Mouse (Mus musculus) bone marrow macrophage, adult 2 months (primary cell): ENCODE measurements around the gene Wee1.

Experiments
- CTCF ChIP-seq: IDR thresholded peaks from 2 replicates; pipeline ENCODE4 v1.5.1; 2012; ENCODE audit warnings: low read depth, mild to moderate bottlenecking, low read length, moderate library complexity
- POLR2A ChIP-seq: IDR thresholded peaks from 2 replicates; pipeline ENCODE4 v1.6.1; 2012; ENCODE audit warnings: mild to moderate bottlenecking, low read depth, low read length, borderline replicate concordance

DNA sequence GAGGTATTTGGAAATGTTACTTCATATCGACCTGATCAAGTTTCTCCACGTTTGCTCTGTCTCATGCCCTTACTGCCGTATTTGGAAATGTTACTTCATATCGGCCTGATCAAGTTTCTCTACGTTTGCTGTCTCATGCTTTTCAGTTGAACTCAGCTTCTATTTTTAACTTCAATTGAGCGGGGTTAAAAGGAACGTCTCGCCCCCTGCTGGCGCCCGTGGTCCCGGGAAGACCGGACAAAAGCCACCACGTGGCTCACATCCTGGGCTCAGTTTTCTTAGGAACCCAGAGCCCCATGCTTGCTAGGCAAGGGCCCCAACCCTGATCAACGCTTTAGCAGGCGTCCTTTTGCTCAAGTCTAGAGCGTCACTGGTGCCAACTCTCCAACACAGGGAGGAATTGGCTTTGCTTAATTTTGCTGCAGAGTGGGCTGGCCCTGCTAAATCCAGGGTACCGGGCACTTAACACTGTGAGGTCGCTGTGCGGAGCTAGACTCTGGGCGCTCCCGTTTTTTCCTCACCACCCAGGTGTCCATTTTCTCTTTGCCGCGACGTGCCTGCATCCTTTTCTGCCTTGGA, 42.3 kb downstream of the Wee1 start:
- TF ChIP-seq POLR2A (no peak), CTCF (peak; percentile 82)
